Comparison of ENCODE assay signal across 9 mouse cellular contexts in the genomic region with DNA sequence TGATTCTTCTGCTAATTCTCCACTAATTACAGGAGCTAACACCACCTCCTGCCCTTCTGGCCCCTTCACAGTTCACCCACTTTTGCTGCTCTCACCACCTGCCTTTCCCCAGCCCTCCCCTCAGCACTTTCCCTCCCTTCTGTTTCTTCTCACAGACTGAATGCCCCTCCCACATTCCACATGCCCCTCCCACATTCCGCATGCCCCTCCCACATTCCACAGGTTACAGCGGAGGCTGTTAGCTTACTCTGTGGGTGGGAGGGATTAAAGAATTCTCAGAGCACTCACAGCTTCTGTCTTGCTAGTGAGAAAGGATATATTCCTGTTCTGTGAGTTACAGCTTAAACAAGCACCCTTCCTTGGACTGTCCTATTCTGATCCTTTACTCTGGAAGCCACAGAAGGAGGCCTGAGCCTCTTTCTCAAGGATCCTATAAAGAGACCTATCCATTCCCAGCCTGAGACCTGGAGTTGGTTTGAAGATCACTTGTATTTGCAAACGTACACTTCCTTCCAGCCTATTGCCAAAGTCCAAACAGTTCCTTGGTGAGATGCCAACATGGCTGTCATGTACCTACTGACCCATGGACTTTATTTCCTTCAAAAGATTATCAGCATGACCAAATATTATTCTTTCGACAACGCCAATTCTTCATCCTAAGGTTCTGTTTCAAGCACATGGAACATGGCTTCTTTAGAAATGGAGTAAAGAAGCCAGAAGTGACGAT. TPM values are rescaled to one million over a fixed set of nuclear protein-coding genes. Genes with fewer than 3 reads are reported as not detected.
DNase-seq lines count a peak whose midpoint lies in the region; ATAC-seq and TF ChIP-seq lines count a peak whose summit lies in the region.
"Had no signal": no experiment of that assay in that cellular context is flagged by ENCODE, and none has a peak within 500 bp of the region (broad histone marks: within the 10 kb centered on the region; RNA-seq: fewer than 3 reads in every experiment).

No protein-coding gene starts in this region.

- ATAC-seq in heart, embryonic 13.5 days (ENCODE audit: extremely low read depth, insufficient number of reproducible peaks, low FRiP score, low TSS enrichment) = peak; percentile 19; the same call in 1 of the 2 replicates
- ATAC-seq in intestine, embryonic 14.5 days (replicated peaks; ENCODE audit: low FRiP score, low TSS enrichment, low read depth) = peak; percentile 76
- ATAC-seq in forebrain, embryonic 14.5 days = no peak
- ATAC-seq: CD4-positive, CD25-positive, alpha-beta regulatory T cell, adult 4 months had no signal

- H3K27ac ChIP-seq in heart, embryonic 13.5 days (replicated peaks) = peak overlapping the region; percentile 57
- H3K27ac ChIP-seq in intestine, embryonic 14.5 days (ENCODE audit: low read depth) = no peak overlapping the region
- H3K27ac ChIP-seq in forebrain, embryonic 14.5 days (ENCODE audit: low read depth, low read length) = no peak overlapping the region

- peaks cover 22% of the 10 kb centered on the region for H3K4me1 ChIP-seq in heart, embryonic 13.5 days
- no peaks in the 10 kb centered on the region for H3K4me1 ChIP-seq in intestine, embryonic 14.5 days (replicated peaks; ENCODE audit: control insufficient read depth, insufficient read depth, low read length)
- H3K4me1 ChIP-seq in lung, adult 2 months (ENCODE audit: control insufficient read depth, insufficient read depth, low read length) = no peaks in the 10 kb centered on the region
- H3K4me1 ChIP-seq in forebrain, embryonic 14.5 days (ENCODE audit: control insufficient read depth, insufficient read depth, low read length) = no peaks in the 10 kb centered on the region

- 41% methylated on average over 6 of the region's 6 CpGs for WGBS in heart, embryonic 13.5 days
- 50% methylated on average over 6 of the region's 6 CpGs for WGBS in intestine, embryonic 14.5 days
- WGBS in lung, adult 2 months = 33% methylated on average over 6 of the region's 6 CpGs
- 58% methylated on average over 6 of the region's 6 CpGs for WGBS in forebrain, embryonic 14.5 days

- H3K27me3 ChIP-seq in heart, embryonic 13.5 days (replicated peaks) = peaks cover 33% of the 10 kb centered on the region
- no peaks in the 10 kb centered on the region for H3K27me3 ChIP-seq in intestine, embryonic 14.5 days (replicated peaks; ENCODE audit: control insufficient read depth, insufficient read depth, low read length)
- 0 out of 2 replicates have a peak, but pooled peaks cover 2% of the 10 kb centered on the region for H3K27me3 ChIP-seq in forebrain, embryonic 14.5 days (replicated peaks; ENCODE audit: control insufficient read depth, insufficient read depth, low read length)

- intact Hi-C loops in heart, postnatal 25 days (cut with DNase I) = no loop called here

- H3K9me3 ChIP-seq in heart, embryonic 13.5 days = no peaks in the 10 kb centered on the region
- H3K9me3 ChIP-seq in intestine, embryonic 14.5 days (ENCODE audit: control insufficient read depth, low read length) = no peaks in the 10 kb centered on the region
- no peaks in the 10 kb centered on the region for H3K9me3 ChIP-seq in forebrain, embryonic 14.5 days (replicated peaks; ENCODE audit: control insufficient read depth, low read length)

- H3K9ac ChIP-seq in heart, embryonic 13.5 days = no peak overlapping the region
- H3K9ac ChIP-seq in intestine, embryonic 14.5 days (ENCODE audit: low read length) = no peak overlapping the region
- no peak overlapping the region for H3K9ac ChIP-seq in forebrain, embryonic 14.5 days (ENCODE audit: low read length)

- DNase-seq in heart, postnatal 25 days (ENCODE audit: low spot score) = no peak
- peak; percentile 47 for DNase-seq in Muller cell, postnatal 12 days (ENCODE audit: inconsistent ontology term)
- peak; percentile 61 for DNase-seq in intestine, embryonic 14.5 days (ENCODE audit: low spot score)
- DNase-seq in lung, adult 2 months = peak; percentile 48
- no peak for DNase-seq in forebrain, embryonic 14.5 days (ENCODE audit: low spot score)
- DNase-seq in cerebellum, postnatal 4 days (ENCODE audit: low spot score in 2 of 2) = no peak
- DNase-seq in left cerebral cortex, adult 9 months (ENCODE audit: low spot score in 2 of 2) = no peak

- H3K4me2 ChIP-seq in heart, embryonic 13.5 days = no peak overlapping the region
- H3K4me2 ChIP-seq in intestine, embryonic 14.5 days (ENCODE audit: low read length) = no peak overlapping the region
- H3K4me2 ChIP-seq in forebrain, embryonic 14.5 days (ENCODE audit: low read length) = no peak overlapping the region

- no peak overlapping the region for H3K4me3 ChIP-seq in heart, embryonic 13.5 days
- H3K4me3 ChIP-seq in intestine, embryonic 14.5 days (ENCODE audit: low read depth, low read length) = no peak overlapping the region
- H3K4me3 ChIP-seq in lung, adult 2 months (replicated peaks; ENCODE audit: extremely low read depth, low read depth, low read length) = no peak overlapping the region
- no peak overlapping the region for H3K4me3 ChIP-seq in forebrain, embryonic 14.5 days (ENCODE audit: low read depth, low read length)

- no peak for TF ChIP-seq POLR2A in lung, adult 2 months (IDR thresholded peaks at IDR 0.05; ENCODE audit: borderline replicate concordance, extremely low read depth, low read depth, low read length)

- no peaks in the 10 kb centered on the region for H3K36me3 ChIP-seq in heart, embryonic 13.5 days
- H3K36me3 ChIP-seq in intestine, embryonic 14.5 days (ENCODE audit: control insufficient read depth, insufficient read depth, low read length) = no peaks in the 10 kb centered on the region
- H3K36me3 ChIP-seq in forebrain, embryonic 14.5 days (ENCODE audit: control insufficient read depth, insufficient read depth, low read length) = no peaks in the 10 kb centered on the region

- no peak for TF ChIP-seq CTCF in lung, adult 2 months (IDR thresholded peaks at IDR 0.05; ENCODE audit: insufficient read depth, low read length)

RNA-seq across cellular contexts. Expression of a gene that starts 6.7 kb away (rescaled TPM):
- polyA plus RNA-seq in heart, embryonic 13.5 days (2015; fragmentation: Nextera tagmentation; extraction: Ambion mirVana) = 0.42 and 0.53 TPM in 2 replicates
- total RNA-seq in heart, postnatal 25 days (2021) = 10 to 100 TPM in 1 of 2 experiments, 1 to 10 TPM in 1; 2.2 to 11.4 TPM
- polyA plus RNA-seq in intestine, embryonic 14.5 days (2014; fragmentation: Nextera tagmentation; extraction: Ambion mirVana) = 0.27 and 0.28 TPM in 2 replicates
- polyA plus RNA-seq in lung, adult 2 months (2012; rRNA removed) = 4.0 and 9.6 TPM in 2 replicates
- 0.27 and 0.89 TPM in 2 replicates for polyA plus RNA-seq in forebrain, embryonic 14.5 days (2014; fragmentation: Nextera tagmentation; extraction: Ambion mirVana)

Comparison
In these comparisons a context has a peak if more than half of its experiments do, and no peak if none do; other contexts are left out.
1. DNase-seq: peak in Muller cell, postnatal 12 days (single experiment), intestine, embryonic 14.5 days (single experiment) and lung, adult 2 months (single experiment); none in heart, postnatal 25 days (single experiment), forebrain, embryonic 14.5 days (single experiment), cerebellum, postnatal 4 days (0 of 2) and left cerebral cortex, adult 9 months (0 of 2).